Mouse (Mus musculus): ENCODE results near the gene Olfr362. TPM values are rescaled to one million over a fixed set of nuclear protein-coding genes. Genes with fewer than 3 reads are reported as not detected.

Olfr362 gene
- polyA plus RNA-seq (2014; fragmentation: Illumina TruSeq; extraction: RNeasy Lipid Tissue Mini Kit (QIAGEN cat#74804); ENCODE audit: low read depth, low replicate concordance) = not detected

DNA sequence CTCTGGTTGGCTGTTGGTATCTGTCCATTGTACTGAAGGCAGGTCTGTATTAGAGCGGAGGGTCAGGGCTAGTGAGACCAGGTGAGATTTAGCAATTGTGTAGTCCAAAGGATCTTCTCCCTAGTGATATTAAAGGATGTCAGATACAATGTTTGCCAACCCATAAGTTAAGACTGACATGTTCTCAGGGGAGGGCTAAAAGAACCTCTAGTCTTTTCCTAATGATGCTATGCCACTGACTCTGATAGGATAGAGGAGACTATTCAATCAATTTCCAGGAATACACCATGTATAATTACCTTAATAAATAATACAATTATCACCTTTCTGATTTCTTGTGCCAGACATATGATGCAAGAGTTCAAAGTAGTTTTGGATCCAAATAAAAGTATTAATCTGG lies at the start of gene Olfr362:
Gene Olfr362 (minus strand): TSS at position 101 of the 400 bp plus-strand sequence.

DNA sequence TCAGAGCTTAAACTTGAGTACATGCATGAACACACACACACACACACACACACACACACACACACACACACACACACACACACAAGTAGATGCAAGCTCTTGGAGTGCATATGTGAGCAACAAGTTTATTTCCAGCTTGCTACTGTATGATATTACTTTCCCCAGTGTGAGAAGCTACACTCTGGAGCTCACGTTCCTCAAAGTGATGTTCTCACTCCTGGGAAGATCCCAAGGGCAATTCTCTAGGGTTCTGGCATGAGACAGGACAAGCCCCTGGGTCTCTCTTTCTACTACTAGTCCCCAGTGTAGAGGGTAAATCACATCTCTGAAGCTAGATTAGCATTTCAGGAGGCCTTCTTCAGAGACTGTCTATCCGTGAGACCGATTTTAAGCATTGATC lies 21.3 kb upstream of the Olfr362 start, which contains the start of gene Olfr364-ps1:
Gene Olfr364-ps1 (plus strand): TSS at position 301 of the 400 bp plus-strand sequence.

DNA sequence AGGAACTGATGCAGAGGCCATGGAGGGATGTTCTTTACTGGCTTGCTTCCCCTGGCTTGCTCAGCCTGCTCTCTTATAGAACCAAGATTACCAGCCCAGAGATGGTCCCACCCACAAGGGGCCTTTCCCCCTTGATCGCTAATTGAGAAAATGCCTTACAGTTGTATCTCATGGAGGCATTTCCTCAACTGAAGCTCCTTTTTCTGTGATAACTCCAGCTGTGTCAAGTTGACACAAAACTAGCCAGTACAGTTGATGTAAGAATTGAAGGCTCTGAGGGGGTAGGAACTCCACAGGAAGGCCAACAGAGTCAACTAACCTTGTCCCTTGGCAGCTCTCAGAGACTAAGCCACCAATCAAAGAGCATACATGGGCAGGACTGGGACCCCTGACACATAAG lies 28.5 kb downstream of the Olfr362 start, which contains the start of gene Olfr361:
Gene Olfr361 (minus strand): TSS at position 101 of the 400 bp plus-strand sequence.

DNA sequence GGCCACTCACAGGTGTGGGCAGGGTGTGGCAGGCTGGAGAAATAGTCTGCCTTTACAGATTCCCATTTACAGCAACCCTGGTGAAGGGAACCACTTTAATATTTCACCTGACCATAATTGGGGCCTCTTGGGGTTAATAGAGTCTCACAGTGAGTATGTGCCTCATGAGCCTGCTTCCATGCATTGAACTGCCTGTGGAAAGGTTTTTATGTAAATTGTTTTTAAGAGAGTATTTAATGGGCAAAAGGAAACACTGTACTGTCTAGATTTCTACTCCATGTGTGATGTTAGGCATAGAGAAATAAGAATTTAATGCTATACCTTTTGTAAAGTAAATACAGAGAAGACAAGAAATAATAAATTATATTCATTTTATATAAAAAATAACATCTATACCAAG lies 52.3 kb downstream of the Olfr362 start, which contains the start of gene Olfr360:
Gene Olfr360 (plus strand): TSS at position 301 of the 400 bp plus-strand sequence.

Other genes starting within 250 kb of the Olfr362 start
- gene Olfr352, start 249.4 kb downstream of the Olfr362 start, polyA plus RNA-seq (2014; fragmentation: Illumina TruSeq; extraction: RNeasy Lipid Tissue Mini Kit (QIAGEN cat#74804); ENCODE audit: low read depth, low replicate concordance) = not detected
- gene Olfr353, start 225.0 kb downstream of the Olfr362 start, polyA plus RNA-seq (2014; fragmentation: Illumina TruSeq; extraction: RNeasy Lipid Tissue Mini Kit (QIAGEN cat#74804); ENCODE audit: low read depth, low replicate concordance) = not detected
- not detected for gene Olfr354, start 212.2 kb downstream of the Olfr362 start, polyA plus RNA-seq (2014; fragmentation: Illumina TruSeq; extraction: RNeasy Lipid Tissue Mini Kit (QIAGEN cat#74804); ENCODE audit: low read depth, low replicate concordance)
- not detected for gene Olfr355, start 189.0 kb downstream of the Olfr362 start, polyA plus RNA-seq (2014; fragmentation: Illumina TruSeq; extraction: RNeasy Lipid Tissue Mini Kit (QIAGEN cat#74804); ENCODE audit: low read depth, low replicate concordance)
- not detected for gene Olfr356, start 180.8 kb downstream of the Olfr362 start, polyA plus RNA-seq (2014; fragmentation: Illumina TruSeq; extraction: RNeasy Lipid Tissue Mini Kit (QIAGEN cat#74804); ENCODE audit: low read depth, low replicate concordance)
- not detected for gene Olfr357, start 124.1 kb downstream of the Olfr362 start, polyA plus RNA-seq (2014; fragmentation: Illumina TruSeq; extraction: RNeasy Lipid Tissue Mini Kit (QIAGEN cat#74804); ENCODE audit: low read depth, low replicate concordance)
- gene Olfr358, start 108.6 kb downstream of the Olfr362 start, polyA plus RNA-seq (2014; fragmentation: Illumina TruSeq; extraction: RNeasy Lipid Tissue Mini Kit (QIAGEN cat#74804); ENCODE audit: low read depth, low replicate concordance) = not detected
- gene Olfr360, start 52.2 kb downstream of the Olfr362 start, polyA plus RNA-seq (2014; fragmentation: Illumina TruSeq; extraction: RNeasy Lipid Tissue Mini Kit (QIAGEN cat#74804); ENCODE audit: low read depth, low replicate concordance) = not detected
- gene Olfr361, start 28.6 kb downstream of the Olfr362 start, polyA plus RNA-seq (2014; fragmentation: Illumina TruSeq; extraction: RNeasy Lipid Tissue Mini Kit (QIAGEN cat#74804); ENCODE audit: low read depth, low replicate concordance) = not detected
- gene Olfr364-ps1, start 21.4 kb upstream of the Olfr362 start, polyA plus RNA-seq (2014; fragmentation: Illumina TruSeq; extraction: RNeasy Lipid Tissue Mini Kit (QIAGEN cat#74804); ENCODE audit: low read depth, low replicate concordance) = not detected
- gene Olfr365, start 70.3 kb upstream of the Olfr362 start, polyA plus RNA-seq (2014; fragmentation: Illumina TruSeq; extraction: RNeasy Lipid Tissue Mini Kit (QIAGEN cat#74804); ENCODE audit: low read depth, low replicate concordance) = not detected
- gene Olfr366, start 93.7 kb upstream of the Olfr362 start, polyA plus RNA-seq (2014; fragmentation: Illumina TruSeq; extraction: RNeasy Lipid Tissue Mini Kit (QIAGEN cat#74804); ENCODE audit: low read depth, low replicate concordance) = not detected
- gene Olfr368, start 208.6 kb upstream of the Olfr362 start, polyA plus RNA-seq (2014; fragmentation: Illumina TruSeq; extraction: RNeasy Lipid Tissue Mini Kit (QIAGEN cat#74804); ENCODE audit: low read depth, low replicate concordance) = not detected
- gene Pdcl, start 241.4 kb upstream of the Olfr362 start, polyA plus RNA-seq (2014; fragmentation: Illumina TruSeq; extraction: RNeasy Lipid Tissue Mini Kit (QIAGEN cat#74804); ENCODE audit: low read depth, low replicate concordance) = 21.4 TPM

All from heart, adult 10 weeks (tissue).